Mouse (Mus musculus): ENCODE data around the gene Dnaic1. TPM values are rescaled to one million over a fixed set of nuclear protein-coding genes. Genes with fewer than 3 reads are reported as not detected.
"Not testable (repeated sequence)": the region's sequence is repeated elsewhere in the genome, so short reads cannot be mapped to it uniquely, and the experiment has no call there.

Gene Dnaic1
- total RNA-seq, 4 experiments from 2014 or later = 1.7 to 6.2 (median 3.5) TPM

DNA sequence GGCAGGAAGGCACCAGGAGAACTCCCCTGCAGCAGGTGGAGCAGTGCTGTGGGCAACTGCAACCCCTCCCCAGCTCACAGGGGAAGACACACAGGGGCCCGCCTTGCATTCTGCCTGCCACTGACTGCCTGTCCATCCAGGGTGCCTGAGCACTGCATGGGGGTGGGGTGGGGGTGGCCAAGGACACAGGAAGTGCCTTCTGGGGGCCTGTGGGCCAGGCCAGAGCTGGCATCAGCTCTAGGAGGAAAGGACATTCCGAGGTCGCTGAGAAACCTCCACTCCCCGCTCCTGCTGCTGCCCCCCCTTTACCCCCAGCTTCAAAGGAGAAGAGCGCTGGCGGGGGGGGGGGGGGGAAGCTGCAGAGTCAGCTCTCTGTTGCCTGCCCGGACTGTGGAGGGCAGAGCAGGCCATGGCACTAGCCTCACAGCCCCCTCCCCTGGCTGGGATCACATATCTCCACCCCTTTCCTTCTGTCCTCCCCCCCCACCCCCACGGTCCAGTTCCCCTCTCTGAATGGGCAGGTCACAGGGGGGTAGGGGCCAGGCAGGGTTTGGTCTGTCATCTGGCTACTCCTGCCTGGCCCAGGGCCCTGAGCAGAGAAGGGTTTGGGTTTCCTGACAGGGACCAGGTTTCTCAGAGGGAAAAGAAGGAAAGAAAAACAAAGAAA is 95.6 kb downstream of the Dnaic1 start:
- no peak for DNase-seq (ENCODE audit: low spot score)

DNA sequence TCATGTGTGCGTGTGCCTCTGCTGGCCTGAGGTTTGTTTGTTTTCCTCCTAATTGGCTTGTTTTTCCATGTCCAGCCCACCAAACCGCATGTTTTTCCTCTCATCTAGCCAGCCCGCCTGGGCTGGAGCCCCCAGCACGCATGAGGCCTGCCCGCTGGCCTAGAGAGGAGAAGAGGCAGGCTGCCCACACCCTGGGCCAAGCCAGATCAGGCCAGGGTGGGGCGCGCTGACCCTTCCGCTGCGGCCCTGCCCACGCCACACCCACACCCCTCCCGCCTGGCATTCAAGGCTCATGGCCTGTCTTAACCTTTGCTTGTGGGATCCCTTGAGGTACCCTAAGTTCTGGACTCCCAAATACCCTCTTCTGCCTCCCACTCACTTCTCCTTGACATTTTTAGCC is 97.1 kb downstream of the Dnaic1 start:
- DNase-seq (ENCODE audit: low spot score) = no peak

DNA sequence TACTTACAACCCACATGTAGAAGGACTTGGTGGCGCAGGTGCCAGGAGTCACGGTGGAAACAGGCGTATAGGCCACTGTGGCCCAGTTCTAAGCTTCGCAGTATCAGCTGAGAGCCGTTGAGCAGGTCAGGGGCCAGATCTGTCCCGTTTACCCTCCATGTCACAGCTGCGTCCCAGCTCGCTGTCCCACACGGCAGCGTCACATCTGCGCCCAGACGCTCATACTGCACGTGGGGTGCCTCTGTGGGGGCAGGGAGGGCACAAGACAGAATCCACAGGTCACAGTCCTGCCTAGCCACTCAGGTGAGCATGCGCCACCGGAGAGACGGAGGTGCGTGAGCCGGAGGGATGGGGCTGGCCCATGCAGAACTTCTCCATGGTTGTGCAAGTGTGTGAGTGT is 101.3 kb downstream of the Dnaic1 start:
- DNase-seq (ENCODE audit: low spot score) = no peak

DNA sequence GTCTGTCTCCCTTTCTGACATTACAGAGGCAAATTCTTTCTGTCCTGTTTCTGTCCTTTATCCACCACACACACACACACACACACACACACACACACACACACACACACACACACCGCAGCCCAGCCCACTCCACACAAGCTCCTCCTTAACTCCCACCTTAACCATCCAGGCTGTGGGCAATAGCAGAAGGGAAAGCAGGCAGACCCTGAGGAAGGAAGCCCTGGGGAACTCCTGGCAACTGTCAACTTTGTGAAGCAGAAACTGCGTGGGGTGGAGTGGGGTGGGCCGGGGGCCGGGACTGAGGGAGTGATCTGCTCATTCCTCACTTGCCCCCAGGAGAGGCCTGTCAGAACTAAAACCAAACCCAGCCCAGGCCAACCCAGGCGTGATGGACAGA is 101.9 kb downstream of the Dnaic1 start:
- DNase-seq (ENCODE audit: low spot score) = no peak

DNA sequence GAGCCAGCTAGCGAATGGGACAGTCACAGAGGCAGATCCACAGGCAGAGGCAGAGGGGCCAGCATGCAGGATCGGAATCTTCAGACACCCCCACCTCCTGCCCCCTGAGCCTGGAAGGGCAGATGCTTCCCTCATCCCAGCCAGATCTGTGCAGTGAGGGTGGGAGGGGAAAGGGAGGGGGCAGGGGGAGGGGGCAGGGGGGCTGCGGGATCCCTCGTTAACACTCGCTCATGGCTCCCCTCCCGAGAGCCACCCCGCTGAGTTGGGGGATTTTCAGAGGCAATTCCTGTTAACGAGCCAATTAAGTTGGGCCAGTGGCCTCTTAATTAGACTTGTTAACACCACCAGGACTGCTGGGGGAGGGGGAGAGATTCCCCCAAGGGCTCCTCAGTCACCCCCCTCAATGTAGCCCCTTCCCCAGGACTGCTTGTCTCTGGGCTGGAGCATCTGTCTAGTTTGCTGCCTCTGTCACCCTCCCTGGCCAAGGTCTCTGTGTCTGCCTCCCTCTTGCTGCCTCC is 102.4 kb downstream of the Dnaic1 start:
- no peak for DNase-seq (ENCODE audit: low spot score)

DNA sequence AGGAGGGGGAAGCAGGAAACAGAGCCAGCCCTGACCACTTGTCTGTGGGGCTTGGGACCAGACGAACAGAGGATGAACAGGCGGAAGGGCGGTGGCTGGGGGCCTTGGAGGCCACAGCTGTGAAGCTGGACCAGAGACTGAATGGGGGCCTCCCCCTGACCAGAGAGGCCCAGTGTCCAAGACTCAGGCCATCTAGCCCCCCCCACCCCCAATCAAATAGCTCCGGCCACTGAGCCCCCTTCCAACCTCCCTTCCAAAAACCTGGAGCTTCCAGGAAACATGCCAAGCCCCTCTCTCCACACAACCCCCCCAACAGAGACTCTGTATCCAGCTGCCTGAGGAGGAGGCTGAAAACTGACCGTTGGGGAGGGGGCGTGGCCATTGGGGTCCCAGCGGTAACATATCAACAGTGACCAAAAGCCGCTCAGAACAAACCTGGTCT is 103.0 kb downstream of the Dnaic1 start:
- no peak for DNase-seq (ENCODE audit: low spot score)

DNA sequence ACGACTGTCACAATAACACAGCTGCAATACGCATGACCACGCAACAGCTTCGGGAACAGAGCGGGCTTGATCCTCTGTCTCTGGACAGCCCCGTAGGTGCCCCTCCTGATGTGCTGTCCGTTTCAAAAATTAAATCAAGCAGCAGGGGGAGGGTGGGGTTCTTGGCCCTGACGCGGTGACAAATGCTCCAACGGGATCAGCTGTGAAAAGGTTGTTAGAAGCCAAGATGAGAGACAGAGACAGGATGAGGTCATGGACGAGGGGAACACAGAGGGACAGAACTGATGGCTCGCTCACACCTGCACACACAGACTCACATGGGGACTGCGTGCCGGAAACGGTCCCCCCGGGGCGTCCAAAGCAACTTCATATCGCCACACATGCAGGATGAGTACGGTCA is 103.6 kb downstream of the Dnaic1 start:
- DNase-seq (ENCODE audit: low spot score) = no peak

DNA sequence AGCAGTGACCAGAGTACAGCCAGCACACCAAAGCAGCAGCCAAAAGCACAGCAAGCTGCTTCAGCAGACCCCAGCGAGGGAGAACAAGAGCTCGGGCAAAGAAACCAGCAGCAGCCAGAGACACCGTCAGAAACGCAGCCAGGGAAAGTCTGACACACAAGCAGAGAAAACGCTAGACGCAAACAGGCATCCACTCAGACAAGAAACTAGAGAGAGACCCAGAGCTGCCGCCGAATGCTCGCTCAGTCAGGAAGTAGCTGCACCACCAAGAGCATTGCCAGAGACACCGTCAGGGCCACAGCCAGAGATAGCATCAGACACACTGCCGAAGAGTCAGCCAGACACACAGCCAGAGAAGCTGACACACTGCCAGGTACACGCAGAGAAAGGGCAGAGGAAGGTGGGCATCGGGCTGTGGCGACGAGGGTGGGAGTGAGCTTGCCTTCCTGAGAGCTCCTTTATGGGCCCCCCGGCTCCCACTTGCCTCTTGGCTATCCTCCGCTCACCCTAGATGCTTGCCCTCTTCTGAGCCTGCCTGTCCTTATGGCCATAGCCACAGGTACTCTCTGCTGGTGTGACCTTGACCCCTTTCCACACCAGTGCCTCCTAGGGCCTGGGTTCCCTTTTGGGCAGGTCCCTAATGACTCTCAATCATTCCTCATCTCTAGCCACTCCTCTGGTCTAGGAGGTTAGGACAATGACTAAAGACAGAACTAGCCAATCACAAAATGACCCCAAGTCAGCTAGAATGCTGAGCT is 106.9 kb downstream of the Dnaic1 start:
- DNase-seq (ENCODE audit: low spot score) = no peak

DNA sequence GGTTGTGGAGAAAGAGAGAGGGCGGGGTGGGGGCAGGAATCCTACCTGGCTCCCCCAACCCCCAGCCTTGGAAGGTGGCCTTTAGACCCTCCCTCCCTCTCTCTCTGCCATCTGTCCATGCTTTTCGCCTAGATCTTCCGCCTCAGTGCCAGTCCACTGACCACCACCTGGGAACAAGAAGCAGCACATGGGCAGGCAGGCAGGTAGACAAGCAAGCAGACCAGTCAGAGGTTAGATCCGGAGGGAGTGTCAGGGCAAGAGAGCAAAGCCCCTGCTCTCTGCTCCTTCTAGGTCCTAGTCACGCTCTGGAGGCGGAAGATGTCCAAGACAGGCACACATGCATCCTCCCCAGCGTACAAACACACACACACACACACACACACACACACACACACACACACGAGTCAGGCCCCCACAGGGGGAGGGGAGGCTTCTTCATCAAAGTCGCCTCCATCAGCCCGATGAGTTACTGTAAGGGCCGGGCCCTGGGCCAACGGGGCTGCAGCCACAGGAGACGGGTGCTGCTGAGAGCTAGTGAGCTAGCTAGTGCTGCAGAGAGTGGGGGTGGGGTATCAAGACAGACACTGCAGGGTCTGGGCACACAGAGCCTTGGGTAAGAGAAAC is 107.5 kb downstream of the Dnaic1 start:
- no peak for DNase-seq (ENCODE audit: low spot score)

DNA sequence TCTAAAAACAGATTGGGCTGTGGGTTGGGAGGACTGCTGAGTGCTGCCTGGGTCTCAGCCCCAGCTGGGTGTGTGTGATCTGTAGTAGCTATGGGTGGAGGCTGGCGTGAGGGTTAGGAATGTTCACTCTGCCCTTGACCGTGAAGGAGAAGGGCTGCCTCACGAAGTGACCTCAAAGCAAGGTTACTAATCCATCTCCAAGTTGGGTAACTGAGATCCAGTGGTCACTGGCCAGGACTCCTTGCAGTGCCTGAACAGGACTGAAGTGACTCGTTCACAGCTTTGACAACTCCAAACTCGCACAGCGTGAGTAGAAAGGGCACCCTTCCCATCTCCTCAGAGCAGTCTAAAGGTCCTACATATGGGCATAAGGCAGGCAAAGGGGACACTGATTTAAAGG is 109.3 kb downstream of the Dnaic1 start:
- DNase-seq (ENCODE audit: low spot score) = no peak

DNA sequence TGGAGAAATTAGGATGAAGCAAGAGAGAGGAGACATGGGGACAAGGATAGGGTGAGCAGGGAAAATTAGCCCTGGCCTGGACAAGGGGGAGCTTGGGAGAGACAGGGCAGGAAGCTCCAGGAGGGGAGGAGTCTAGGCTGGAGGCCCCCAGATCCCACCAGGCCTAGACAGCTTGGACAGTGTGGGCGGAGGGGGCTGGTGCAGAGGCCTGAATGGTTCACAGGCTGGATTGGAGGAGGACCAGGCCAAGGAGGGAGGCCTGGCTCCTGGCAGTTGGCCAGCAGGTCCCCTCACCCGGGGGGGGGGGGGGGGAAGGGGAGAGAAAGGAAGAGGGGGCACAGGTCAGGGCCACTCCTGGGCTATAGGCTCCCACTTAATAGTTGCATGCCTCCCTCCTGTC is 109.7 kb downstream of the Dnaic1 start:
- DNase-seq (ENCODE audit: low spot score) = no peak

DNA sequence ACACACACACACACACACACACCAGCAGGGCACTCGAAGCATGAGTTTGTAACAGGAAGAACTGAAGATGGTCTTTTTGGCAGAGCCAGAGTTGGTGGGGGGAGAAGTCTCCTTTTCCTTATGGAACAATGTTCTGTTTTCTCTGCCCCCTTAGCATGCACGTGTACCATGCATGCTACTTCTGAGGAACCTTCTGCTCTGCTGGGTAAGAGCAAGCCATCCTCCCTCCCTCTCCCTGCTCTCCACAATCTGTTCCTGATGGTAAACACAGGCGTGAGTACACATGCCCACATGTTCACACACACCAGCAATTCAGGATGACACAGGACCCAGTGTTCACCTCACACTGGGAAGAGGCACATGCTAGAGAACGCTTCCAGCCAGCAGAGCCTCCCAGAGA is 111.6 kb downstream of the Dnaic1 start:
- DNase-seq (ENCODE audit: low spot score) = no peak

DNA sequence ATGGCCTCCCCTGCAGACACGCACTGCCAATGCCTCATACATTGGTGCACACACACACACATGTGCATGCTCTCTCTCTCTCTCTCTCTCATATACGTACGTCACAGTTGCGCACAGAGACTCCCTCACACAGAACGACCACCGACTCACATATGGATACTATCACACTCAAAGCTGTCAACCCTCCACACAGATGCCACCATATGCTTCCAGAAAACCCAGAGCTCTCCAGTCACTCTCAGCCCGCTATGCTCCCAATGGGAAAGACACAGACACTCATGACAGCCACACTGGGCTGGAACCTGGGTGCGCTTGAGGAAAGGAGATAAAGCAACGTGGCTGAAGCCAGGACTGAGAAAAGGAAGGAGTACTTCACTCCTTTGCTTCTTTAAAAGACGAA is 112.4 kb downstream of the Dnaic1 start:
- no peak for DNase-seq (ENCODE audit: low spot score)

DNA sequence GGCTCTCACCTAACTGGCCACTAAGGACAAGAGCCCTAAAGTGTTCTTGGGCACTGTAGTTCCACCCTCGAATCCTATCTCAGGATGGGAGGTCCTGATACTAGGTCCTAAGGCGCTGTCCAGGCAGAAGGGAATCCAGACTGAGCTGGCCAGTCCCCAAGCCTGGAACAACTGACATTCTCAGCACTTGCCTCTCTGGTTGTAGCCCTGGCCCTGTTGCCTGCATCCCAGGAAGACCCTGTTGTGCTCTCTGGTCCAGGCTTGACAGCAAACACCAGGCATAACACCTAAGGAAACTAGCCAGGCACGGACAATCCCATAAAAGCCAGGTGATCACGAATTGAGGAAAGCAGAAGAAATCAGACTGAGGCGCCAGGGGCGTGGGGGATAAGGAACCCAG is 113.2 kb downstream of the Dnaic1 start:
- no peak for DNase-seq (ENCODE audit: low spot score)

DNA sequence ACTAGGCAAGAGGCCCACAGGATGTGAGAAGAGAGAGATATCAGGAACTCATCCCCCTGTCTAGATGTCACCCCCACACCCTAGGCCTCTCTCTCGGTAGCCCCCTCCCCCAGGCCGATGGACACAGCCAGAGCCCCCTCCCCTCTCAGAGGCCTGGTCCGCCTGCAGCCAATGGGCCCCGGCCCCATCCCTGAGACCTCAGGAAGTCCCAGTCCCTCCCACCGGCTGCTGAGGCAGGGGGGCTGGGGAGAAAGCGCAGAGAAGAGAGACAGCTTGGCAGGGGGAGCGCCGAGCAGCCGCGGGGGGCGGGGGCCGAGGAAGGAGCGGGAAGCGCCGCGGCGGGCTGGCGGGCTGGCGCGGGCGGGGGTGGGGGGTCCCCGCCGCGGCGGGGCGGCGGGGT is 113.7 kb downstream of the Dnaic1 start:
- DNase-seq (ENCODE audit: low spot score) = not testable (repeated sequence)

DNA sequence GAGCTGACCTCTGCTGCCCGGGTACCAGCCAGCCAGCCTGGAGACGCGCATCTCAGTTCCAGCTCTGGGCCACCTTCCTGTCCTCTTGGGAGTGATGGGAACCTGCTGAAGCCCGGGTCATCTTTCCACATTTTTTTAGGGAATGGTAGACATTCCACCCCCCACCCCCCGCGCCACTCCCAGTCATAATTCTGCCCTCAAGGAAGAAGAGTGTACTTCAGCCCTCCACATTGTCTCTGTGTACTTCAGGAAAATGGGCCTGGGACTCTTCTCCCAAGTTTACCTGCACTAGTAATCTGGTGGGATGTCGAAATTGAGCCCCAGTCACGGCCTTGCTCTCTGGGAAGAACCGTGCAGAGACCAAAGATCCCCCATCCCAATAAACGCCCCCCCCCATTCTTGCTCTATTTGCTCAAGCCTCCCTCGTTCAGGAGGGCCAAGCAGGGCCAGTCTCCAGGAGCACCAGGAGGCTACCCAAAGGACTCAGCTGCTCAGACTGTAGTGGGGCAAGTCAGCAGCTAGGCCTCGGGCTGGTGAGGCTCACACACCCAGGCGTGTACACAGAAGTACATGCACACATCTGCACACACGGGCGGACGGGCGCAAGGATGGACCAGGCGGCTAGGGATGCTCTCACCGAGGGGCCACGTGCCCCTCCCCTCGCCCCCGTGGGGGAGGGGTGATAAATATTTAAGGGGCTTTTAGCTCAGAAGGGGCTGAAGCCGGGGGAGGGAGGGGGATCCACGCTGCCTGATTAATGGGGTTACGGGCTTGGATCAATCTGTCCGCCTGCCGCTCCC is 114.8 kb downstream of the Dnaic1 start:
- not testable (repeated sequence) for DNase-seq (ENCODE audit: low spot score)

DNA sequence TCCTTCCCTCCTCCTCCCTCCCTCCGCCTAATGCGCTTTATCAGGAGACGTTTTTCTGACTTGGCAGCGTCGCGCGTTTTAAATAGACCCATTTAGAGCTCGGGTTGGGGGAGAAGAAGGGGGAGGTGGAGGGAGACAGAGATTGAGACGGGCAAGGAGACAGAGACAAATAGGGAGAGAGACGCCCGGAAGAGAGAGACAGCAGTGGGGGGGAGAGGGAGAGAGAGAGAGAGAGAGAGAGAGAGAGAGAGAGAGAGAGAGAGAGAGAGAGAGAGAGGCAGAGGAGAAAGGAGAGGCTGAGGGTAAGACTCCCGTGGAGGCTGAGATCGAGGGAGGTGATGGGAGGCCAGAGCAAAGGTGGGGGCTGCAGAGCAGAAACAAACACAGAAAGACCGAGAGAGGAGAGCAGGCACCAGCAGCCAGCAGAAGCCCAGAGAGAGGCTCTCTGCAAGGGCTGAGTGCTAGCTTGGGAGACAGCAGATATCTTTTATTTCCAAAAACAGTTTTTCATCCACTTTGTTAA is 115.4 kb downstream of the Dnaic1 start:
- not testable (repeated sequence) for DNase-seq (ENCODE audit: low spot score)

DNA sequence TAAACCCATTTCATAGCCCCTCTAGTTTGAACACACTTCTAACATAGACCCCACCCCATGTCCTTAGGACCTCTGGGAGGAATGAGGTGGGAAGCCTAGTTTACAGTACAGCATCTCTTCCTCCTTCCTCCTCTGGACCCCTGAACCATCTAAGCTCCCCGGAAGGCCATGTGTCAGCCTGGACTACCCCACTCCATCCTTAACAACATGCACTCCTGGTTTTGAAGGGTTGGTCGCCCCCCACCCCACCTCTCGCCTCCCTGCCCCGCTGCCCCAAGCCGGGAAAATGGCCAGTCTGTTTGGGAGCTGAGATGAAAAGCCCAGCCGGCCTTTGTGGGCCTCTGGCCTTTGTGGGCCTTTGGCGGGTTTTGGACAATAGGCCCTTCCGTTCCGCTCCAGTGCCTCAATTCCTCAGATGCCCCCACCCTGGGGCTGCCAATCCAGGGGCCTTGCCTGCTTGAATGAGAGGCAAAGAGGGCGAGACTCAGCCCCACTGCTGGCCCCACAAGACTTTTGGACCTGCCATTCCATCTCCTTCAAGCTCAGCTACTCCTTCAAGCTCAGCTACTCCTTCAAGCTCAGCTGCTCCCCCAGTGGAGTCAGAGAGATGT is 116.4 kb downstream of the Dnaic1 start:
- DNase-seq (ENCODE audit: low spot score) = not testable (repeated sequence)

Measured in heart, adult 8-10 months (tissue).